Mouse (Mus musculus): ENCODE measurements around the gene Dis3l. TPM values are rescaled to one million over a fixed set of nuclear protein-coding genes. Genes with fewer than 3 reads are reported as not detected.

Gene Dis3l
- total RNA-seq (2021), result 10 to 100 TPM; 22.6 to 25.1 TPM
- long read RNA-seq, experiment 1, transcript Dis3l-208 (17 exons, 3,575 nt), result major isoform, 30 of 39 reads
- long read RNA-seq, experiment 1, partial matches to known transcripts, result 5 of 39 reads
- long read RNA-seq, experiment 1, other reads (novel, unspliced or antisense), result 3 of 39 reads
- long read RNA-seq, experiment 2, transcript Dis3l-208 (17 exons, 3,575 nt), result major isoform, 17 of 25 reads
- long read RNA-seq, experiment 2, partial matches to known transcripts, result 1 of 25 reads
- long read RNA-seq, experiment 2, other reads (novel, unspliced or antisense), result 6 of 25 reads

- intact Hi-C loops (cut with DNase I), result loop anchor here (10.0 kb wide), 1 partner anchor 624 kb away; the partner anchor contains the start of gene Ints14
- no peak for DNase-seq
Measured at GRCm38 (mm10) chr9:64341254-64341566, at the start of gene Dis3l. Gene Dis3l (minus strand): TSS chr9:64341288.

- intact Hi-C loops (cut with DNase I), result loop anchor here (5.0 kb wide), 1 partner anchor 42 kb away; no protein-coding TSS in a partner anchor
- DNase-seq, result no peak
Measured at GRCm38 (mm10) chr9:64389576-64390292, 48.6 kb upstream of the Dis3l start.

- intact Hi-C loops (cut with DNase I), result no loop called here
- DNase-seq, result peak; percentile 6 to 14
Measured at GRCm38 (mm10) chr9:64386466-64387211, 45.6 kb upstream of the Dis3l start.

- peak; percentile 21 to 32 for DNase-seq
- intact Hi-C loops (cut with DNase I), result no loop called here
Measured at GRCm38 (mm10) chr9:64385511-64386465, 44.7 kb upstream of the Dis3l start, which contains the start of gene Megf11. Gene Megf11 (plus strand): TSS chr9:64385626.

DNA sequence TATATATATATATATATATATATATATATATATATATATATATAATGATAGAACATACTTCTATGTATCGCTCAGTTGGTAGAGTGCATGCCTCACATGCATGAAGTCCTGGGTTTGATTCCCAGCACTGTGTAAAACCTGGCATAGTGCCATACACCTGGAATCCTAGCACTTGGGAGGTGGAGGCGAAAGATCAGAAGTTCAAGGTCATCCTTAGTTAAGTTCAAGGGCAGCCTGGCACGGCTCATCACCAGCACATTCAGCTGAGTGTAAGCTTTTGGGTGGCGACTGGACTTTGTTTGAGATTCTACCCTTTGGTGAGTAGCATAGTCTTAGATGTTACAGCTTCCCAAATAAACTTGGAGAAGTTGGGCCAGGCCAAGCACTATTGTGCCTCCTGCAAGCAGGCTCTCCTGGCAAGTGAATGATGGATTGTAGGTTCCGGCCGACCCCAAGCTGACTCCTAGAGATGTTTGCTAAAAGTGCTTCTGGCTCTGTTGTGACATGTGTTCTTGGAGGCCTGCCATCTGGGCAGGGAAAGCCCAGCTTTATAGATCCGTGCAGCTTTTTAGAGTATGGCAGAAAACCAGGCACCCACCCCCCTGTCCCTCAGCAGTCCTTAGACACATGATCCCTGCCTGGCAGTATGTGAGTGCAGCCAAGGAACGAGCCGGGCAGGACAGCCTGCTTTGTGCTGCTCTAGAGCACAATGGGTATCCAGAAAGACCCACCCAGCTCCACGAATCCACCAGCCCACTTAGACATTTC is 42.1 kb upstream of the Dis3l start:
- DNase-seq, result no peak
- intact Hi-C loops (cut with DNase I), result no loop called here

- intact Hi-C loops (cut with DNase I), result no loop called here
- no peak for DNase-seq
Measured at GRCm38 (mm10) chr9:64376380-64376779, 35.3 kb upstream of the Dis3l start.

GRCm38 (mm10) chr9:64371305-64371819 is 30.3 kb upstream of the Dis3l start:
- intact Hi-C loops (cut with DNase I), result no loop called here
- no peak for DNase-seq

DNA sequence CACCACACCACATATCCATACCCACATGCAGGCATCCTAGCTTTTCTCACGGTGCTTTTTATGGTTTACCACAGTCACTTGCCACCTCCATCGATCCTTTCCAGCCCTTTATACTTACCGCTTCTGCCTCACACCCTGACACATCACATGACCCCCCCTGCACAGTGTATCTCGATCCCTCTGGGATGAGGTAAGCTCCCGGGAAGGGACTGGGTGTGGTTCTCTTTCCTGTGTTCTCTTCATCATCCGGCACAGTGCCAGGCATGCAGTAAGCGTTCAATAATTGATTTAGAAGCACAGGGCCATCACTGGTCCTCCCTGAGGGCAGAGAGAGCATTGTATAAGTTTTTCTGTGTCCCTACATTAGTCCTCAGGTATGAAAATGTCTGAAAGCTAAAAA is 28.8 kb upstream of the Dis3l start:
- DNase-seq, result no peak
- intact Hi-C loops (cut with DNase I), result no loop called here

DNA sequence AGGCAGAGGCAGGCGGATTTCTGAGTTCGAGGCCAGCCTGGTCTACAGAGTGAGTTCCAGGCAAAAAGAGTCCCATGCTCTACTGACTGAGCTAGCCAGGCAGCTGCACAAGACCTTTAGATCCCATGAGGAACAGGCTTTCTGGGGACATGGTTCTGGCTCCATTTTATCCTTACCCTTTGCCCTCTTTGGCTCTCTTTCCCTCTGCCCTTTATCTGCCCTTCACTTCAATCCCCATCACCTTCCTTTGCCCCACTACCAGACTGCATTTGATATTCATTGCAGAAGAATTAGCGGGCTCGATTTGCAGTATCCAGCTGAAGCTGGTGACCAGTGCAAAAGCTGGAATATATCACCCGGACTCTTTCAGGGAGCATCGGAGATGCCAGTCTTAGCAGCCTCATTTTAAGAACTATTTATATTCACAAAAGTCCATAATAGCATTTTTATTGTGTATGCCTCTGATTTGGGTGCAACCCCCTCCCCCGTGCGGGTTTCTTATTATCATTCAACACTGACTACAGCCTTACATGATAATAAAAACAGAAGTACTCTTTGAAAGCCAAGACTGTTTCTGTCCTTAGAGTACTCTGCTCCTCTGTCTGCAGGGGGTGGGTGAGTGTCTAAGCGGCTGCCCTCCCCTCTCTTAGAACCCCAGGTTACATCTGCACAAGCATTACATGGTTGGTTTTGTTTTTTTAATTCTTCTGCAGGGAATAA is 20.3 kb upstream of the Dis3l start:
- intact Hi-C loops (cut with DNase I), result no loop called here
- no peak for DNase-seq

- no peak for DNase-seq
- intact Hi-C loops (cut with DNase I), result no loop called here
Measured at GRCm38 (mm10) chr9:64355627-64356026, 14.5 kb upstream of the Dis3l start.

DNA sequence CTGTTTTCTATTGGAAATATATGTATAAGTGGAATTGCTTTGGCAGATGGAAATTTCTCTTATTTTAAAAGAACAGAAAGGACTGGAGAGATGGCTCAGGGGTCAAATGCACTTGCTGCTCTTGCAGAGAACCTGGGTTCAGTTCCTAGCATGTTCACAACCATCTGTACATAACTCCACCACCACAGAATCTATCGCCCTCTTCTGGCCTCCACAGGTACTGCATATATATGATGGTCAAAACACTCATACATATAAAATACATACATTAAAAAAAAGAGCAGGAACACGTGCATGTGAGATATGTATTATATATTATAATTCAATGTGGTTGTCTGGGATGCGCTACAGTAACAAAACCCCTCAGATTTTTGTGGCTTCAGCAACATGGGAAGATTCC is 10.1 kb upstream of the Dis3l start:
- intact Hi-C loops (cut with DNase I), result no loop called here
- DNase-seq, result no peak

DNA sequence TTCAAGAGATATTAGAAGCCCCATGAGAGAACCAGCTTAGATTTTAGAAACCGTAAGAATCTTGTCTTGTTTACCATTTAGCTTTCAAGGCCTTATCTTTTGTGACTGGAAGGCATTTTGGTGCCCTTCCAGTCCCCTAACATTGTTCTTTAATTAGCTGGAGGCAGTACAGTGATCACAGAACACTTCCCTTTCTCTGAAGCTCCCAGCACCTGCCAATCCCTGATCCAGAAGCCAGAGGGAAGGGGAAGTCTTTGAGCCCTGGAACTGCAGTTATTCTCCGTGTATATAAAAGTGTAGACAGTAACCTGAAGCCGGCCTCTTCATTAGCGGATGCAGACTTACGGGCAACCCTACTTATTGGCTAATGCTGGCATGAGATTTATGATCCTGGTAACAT is 8.4 kb upstream of the Dis3l start:
- intact Hi-C loops (cut with DNase I), result loop anchor here (5.0 to 10.0 kb wide), 4 partner anchors 43 to 615 kb away; partner anchors contain the start of gene Ints14
- peak in 1 of 2 experiments; percentile 21 for DNase-seq

DNA sequence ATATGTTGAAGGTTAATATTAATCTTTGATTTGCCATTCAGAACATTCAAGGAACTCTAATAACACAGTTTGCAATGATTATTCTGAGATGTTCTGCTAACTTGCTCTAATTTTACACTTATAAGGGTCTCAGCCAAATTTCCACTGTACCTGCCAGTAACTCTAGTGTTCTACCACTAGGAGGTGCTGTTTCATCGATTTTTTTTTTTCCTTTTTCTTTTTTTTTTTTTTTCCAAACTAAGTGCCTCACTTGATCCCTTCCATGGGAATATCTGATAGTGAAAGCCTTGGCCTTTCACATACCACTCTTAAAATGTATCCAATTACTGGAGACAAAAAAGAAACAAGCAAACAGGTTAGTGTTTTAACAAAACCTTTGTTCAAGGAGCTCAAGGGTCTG is 6.3 kb upstream of the Dis3l start:
- no peak for DNase-seq
- intact Hi-C loops (cut with DNase I), result loop anchor here (5.0 to 10.0 kb wide), 4 partner anchors 45 to 617 kb away; partner anchors contain the start of gene Ints14

GRCm38 (mm10) chr9:64345931-64346330 is 4.8 kb upstream of the Dis3l start:
- intact Hi-C loops (cut with DNase I), result loop anchor here (1.0 to 10.0 kb wide), 5 partner anchors 46 to 619 kb away; partner anchors contain the start of gene Ints14
- no peak for DNase-seq

DNA sequence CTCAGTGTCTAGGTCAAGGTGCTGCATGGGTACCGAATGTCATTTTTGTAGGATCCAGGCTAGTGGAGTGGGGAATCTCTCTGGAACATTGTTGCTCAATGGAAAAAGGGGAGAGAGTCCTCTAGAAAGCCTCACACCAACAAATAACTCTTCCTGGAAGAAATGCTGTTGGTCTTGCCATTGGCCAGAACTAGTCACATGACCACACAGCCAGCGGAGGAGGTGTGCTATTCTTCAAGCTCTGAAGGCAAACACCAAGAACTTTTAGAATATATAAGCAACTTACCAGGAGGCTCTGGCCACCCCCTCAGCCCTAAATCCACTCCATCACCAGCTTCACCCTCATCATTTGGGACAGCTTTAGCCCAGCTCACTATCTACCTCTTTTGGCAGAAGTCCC is 2.6 kb upstream of the Dis3l start:
- no peak for DNase-seq
- intact Hi-C loops (cut with DNase I), result loop anchor here (10.0 kb wide), 1 partner anchor 621 kb away; the partner anchor contains the start of gene Ints14

DNA sequence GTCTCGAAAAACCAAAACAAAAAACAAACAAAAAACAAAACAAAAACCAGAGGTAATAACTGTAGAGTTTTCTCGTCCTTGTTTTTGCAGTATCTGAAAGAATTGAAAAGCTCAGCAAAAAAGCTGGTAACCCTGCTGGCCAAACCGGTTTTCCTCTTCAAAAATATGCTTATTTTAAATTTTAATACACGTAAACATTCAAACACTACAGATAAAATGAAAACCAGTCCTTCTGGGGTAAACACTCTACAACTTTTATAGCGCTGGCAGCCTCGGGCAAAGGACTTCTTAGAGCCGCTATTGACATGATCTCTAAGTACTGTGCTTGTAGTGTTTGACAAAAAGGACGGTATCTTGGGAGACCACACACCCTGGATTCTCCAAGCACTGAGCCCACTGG is 583 bp upstream of the Dis3l start:
- intact Hi-C loops (cut with DNase I), result loop anchor here (10.0 kb wide), 1 partner anchor 623 kb away; the partner anchor contains the start of gene Ints14
- no peak for DNase-seq

DNA sequence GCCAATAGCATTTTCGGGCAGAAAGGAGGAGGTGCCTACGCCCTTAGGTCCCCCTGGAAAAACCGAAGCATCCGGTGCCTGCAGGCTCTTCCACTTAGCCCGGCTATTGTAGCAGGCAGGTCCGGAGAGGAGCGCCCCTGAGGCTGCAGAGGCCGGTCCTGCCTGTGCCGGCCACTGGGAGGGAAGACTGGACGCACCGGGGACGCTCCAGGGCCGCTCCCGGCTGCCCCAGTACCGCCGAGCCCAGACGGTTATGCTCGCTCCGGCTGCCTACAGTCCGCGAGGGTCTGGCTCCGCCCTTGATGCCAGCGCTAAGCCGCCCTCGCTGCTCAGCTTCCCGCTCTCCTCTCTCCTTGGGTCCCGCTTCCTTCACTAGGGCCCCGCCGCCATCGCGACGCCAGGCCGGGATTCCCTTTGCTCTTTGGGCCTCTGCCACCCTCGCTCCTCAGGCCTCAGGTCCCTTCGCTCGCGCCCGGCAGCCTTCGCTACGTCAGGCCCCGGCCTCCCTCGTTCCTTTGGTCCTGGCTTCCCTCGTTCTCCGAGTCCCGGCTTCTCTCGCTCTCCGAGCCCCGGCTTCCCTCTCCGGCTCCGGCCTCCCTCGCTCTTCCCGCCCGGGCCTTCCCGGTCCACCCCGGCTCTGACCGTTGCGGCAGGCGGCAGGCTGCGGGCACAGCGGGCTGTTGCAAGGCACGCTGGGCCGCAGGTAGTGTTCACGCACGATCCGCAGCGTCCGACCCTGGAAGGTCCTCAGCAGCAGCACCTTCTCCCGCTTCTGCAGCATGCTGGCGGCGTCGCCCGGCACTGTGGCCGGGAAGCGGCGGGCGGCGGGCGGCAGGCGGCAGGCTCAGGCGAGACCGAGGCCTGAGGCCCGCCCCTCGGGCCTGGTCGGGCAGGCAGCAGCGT is 486 bp downstream of the Dis3l start:
- DNase-seq, result peak; percentile 79 to 80
- intact Hi-C loops (cut with DNase I), result loop anchor here (10.0 kb wide), 1 partner anchor 624 kb away; the partner anchor contains the start of gene Ints14

All from heart, postnatal 14 days (tissue).